Comparison of ENCODE assay signal across 23 mouse cellular contexts in the genomic region with DNA sequence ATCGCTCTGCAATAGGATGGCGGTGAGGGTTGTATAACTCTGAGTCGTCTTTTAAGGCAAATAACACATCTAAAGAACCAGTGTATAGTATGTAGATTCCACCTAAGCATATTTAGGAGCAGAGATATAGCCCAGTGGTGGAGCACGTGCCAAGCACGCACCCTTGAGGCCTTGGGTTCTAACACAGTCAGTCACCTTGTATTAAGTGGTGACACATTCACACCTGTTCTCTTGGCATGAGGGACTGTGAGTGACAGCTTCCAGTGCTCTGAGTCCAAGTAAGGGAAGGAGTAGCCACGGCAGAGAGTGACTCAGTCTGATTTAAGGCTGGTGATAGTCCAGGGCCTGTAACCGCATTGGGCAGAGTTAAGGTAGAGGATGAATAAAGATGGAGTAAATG. TPM values are rescaled to one million over a fixed set of nuclear protein-coding genes. Genes with fewer than 3 reads are reported as not detected.
DNase-seq lines count a peak whose midpoint lies in the region; TF ChIP-seq lines count a peak whose summit lies in the region.
"Had no signal": no experiment of that assay in that cellular context is flagged by ENCODE, and none has a peak within 500 bp of the region (broad histone marks: within the 10 kb centered on the region; RNA-seq: fewer than 3 reads in every experiment).

No protein-coding gene starts in this region.

- H3K36me3 ChIP-seq in C2C12 (ENCODE audit: control insufficient read depth, insufficient read depth), result no peaks in the 10 kb centered on the region
- H3K36me3 ChIP-seq: hindbrain, embryonic 12.5 days; neural tube, embryonic 12.5 days had no signal

- TF ChIP-seq CTCF in C2C12 (IDR thresholded peaks at IDR 0.05; ENCODE audit: control insufficient read depth, insufficient read depth, insufficient read length), result no peak

- no peaks in the 10 kb centered on the region for H3K27me3 ChIP-seq in C2C12 (ENCODE audit: control insufficient read depth, insufficient read depth, insufficient read length)
- H3K27me3 ChIP-seq: hindbrain, embryonic 12.5 days; neural tube, embryonic 12.5 days; Patski had no signal

- H3K4me3 ChIP-seq in C2C12 (ENCODE audit: insufficient read depth, poor library complexity, severe bottlenecking), result no peak overlapping the region
- H3K4me3 ChIP-seq: hindbrain, embryonic 12.5 days; neural tube, embryonic 12.5 days had no signal

- peak; percentile 51 for DNase-seq in cerebellum, adult 9-11 months
- DNase-seq in cerebellum, adult 11-12 months, result no peak
- peak; percentile 55 for DNase-seq in 3134 (ENCODE audit: extremely low read depth, insufficient read length, low spot score)
- DNase-seq in cerebellum, postnatal 14 days, result peak; percentile 24 to 52
- DNase-seq in adrenal gland, postnatal 4 days (ENCODE audit: low spot score in 2 of 2), result no peak
- no peak for DNase-seq in frontal cortex, postnatal 10 days (ENCODE audit: low spot score in 2 of 2)
- DNase-seq in lung, postnatal 36 days, result no peak
- DNase-seq: adrenal gland, postnatal 14 days; gastrocnemius, postnatal 14 days; heart, adult 18-20 months; heart, postnatal 36 days; kidney, adult 9 months; kidney, postnatal 10 days; liver; lung, adult 2 months; lung, postnatal 10 days; right cerebral cortex, adult 18-20 months; right cerebral cortex, postnatal 4 days; thymus, postnatal 4 days had no signal

- no peak overlapping the region for H3ac ChIP-seq in C2C12 (ENCODE audit: control insufficient read depth, insufficient read length, low read depth)

- peaks cover 97% of the 10 kb centered on the region for H3K79me2 ChIP-seq in C2C12 (ENCODE audit: control insufficient read depth, insufficient read depth)

- peaks cover 53% of the 10 kb centered on the region for H3K79me3 ChIP-seq in C2C12 (ENCODE audit: low read depth)

TF ChIP-seq in C2C12, 6 proteins besides CTCF, POLR2A, EP300 and RAD21:
- TF ChIP-seq MYOD1 (IDR thresholded peaks at IDR 0.05; ENCODE audit: control insufficient read depth, insufficient read length, low read depth) (peak; percentile 87), MAX (IDR thresholded peaks at IDR 0.05) (no peak)

RNA-seq across cellular contexts. Expression of gene Sik3, which starts 51.7 kb away (rescaled TPM):
- 32.0 TPM for polyA plus RNA-seq in C2C12 (2012; fragmentation: generic; extraction: Trizol)
- 10 to 100 TPM; 61.9 to 69.3 TPM for total RNA-seq in adrenal gland, postnatal 4 days (2021)

RNA-seq across cellular contexts. Expression of gene Pafah1b2, which starts 51.8 kb away (rescaled TPM):
- 82.4 TPM for polyA plus RNA-seq in C2C12 (2012; fragmentation: generic; extraction: Trizol)
- total RNA-seq in adrenal gland, postnatal 4 days (2021), result 100 to 1,000 TPM; 154 to 163 TPM

Comparison
In these comparisons a context has a peak if more than half of its experiments do, and no peak if none do; other contexts are left out.
1. DNase-seq: peak in cerebellum, adult 9-11 months (single experiment), 3134 (single experiment) and cerebellum, postnatal 14 days (2 of 2); none in cerebellum, adult 11-12 months (single experiment), adrenal gland, postnatal 4 days (0 of 2), frontal cortex, postnatal 10 days (0 of 2) and lung, postnatal 36 days (single experiment).